Mouse (Mus musculus): ENCODE data around the gene Gm20605. TPM values are rescaled to one million over a fixed set of nuclear protein-coding genes. Genes with fewer than 3 reads are reported as not detected.

Gm20605 gene
- 14.9 and 32.2 TPM in 2 replicates for polyA plus RNA-seq (2012; rRNA removed; ENCODE audit: low replicate concordance)

DNA sequence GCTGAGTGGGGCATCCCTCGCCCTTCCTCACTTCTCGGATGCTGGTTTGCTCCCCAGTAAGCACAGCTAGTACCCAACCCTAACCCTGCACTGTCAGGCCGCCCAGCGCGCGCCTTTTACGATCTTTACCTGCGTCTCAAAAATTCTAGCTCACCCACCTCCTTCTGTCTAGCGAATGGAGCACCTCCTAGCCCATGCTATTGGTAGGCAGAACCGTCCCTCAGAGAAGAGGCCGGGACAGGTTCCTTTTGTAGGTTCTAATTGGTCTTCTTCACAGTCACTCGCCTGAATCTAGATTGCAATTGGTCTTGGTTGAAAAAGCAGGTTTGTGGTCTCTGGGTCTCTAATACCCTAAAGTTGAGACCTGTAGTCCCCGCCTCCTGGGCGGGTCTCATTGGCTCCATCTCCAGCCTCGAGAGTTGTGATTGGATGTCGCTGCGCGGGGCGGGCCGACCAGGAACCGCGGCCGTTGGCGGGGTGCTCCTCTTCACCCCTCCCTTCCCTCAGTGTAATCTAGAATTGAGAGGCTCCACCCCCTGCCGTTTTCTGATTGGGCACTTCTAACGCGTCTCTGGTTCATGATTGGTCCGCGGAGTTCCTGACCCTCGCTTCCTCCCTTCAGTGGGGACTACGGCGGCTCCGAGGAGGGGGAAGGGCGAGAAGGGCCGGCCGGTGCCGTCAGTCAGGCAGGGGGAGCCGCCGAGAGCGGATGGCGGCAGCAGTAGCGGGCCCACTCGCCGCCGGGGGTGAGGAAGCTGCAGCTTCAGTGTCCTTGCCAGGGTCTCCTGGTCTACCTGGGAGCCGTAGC, at the start of gene Gm20605, which contains the start of the genes Fbxo24 and Lrch4:
Gm20605 (plus strand) TSS at position 678 of the 808 bp plus-strand sequence.
Fbxo24 (minus strand) TSS at position 505 of the 808 bp plus-strand sequence.
Lrch4 (plus strand) TSS at position 624 of the 808 bp plus-strand sequence.

DNA sequence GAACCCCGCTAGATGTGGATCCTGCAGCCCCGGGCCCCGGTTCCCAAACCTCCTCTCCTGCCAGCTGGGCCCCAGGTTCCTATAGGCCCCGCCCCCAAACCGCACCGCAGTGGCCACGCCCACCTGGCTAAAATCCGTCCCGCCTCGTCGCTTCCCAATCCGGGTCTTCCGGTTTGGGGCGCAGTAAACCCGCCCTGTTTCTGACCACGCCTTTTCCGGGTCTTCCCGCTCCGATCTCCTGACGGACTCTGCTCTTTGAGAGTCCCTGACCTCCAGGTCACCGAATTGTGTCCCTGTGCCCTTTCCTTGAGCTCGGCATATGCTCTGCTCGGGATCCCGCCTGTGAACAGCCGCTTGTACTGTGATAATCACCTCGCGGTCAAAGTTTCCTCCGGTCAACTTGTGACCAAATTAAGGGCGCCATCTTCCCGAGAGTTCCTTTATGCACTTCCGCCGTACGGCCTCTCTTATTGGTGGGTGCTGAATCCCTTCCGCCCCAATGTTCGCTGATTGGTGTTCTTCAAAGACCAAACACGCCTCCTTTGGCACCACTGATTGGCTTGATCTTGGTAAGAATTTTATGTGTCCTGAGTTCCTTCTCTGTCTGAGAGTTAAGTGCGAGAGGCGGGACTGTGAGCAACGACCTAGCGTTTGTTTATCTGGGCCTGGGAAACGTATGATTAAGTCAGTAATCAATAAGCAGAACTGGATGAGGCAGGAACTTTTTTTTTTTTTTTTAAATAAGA, 28.2 kb upstream of the Gm20605 start, which contains the start of gene Mospd3:
Mospd3 (minus strand) TSS at position 440 of the 746 bp plus-strand sequence.

GRCm38 (mm10) chr5:137613550-137613949, 15.4 kb upstream of the Gm20605 start, which contains the start of gene Pcolce:
Gene Pcolce (minus strand): TSS chr5:137613784.

GRCm38 (mm10) chr5:137641054-137641453, 12.1 kb downstream of the Gm20605 start, which contains the start of gene Sap25:
Gene Sap25 (plus strand): TSS chr5:137641334.

DNA sequence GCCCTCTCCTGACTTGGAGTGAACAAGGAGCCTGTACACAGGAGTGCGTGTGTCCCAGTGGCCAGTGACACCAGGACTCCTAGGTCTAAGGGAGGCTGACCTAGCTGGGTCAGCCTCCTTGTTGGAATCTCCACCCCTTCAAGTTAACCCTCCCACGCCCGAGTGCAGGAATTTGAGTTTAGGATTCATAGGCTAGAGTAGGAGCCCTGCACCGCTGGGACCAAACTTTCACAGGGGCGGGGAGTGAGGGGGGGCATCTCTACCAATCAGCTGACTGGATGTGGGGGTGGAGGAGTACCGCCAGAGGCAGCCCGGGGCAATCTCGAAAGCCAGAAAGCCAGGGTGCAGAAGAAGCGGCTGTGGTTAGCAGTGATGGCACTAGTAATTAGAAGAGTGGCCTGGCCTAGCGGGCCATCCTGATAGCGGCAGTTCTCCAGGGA, 16.7 kb downstream of the Gm20605 start, which contains the start of gene Irs3:
Irs3 (minus strand) TSS at position 63 of the 440 bp plus-strand sequence.

GRCm38 (mm10) chr5:137684294-137685123, 55.5 kb downstream of the Gm20605 start, which contains the start of gene Agfg2:
Gene Agfg2 (minus strand): TSS chr5:137684726.

Other genes with a start within 250 kb of the Gm20605 start
- gene Zan, start 152.1 kb upstream of the Gm20605 start, polyA plus RNA-seq (2012; rRNA removed; ENCODE audit: low replicate concordance): 0.19 and 0.31 TPM in 2 replicates
- gene Pop7, start 126.7 kb upstream of the Gm20605 start, polyA plus RNA-seq (2012; rRNA removed; ENCODE audit: low replicate concordance): 36.0 and 53.4 TPM in 2 replicates
- 25.9 and 42.7 TPM in 2 replicates for gene Gigyf1, start 110.6 kb upstream of the Gm20605 start, polyA plus RNA-seq (2012; rRNA removed; ENCODE audit: low replicate concordance)
- not detected in 2 replicates for gene Epo, start 95.9 kb upstream of the Gm20605 start, polyA plus RNA-seq (2012; rRNA removed; ENCODE audit: low replicate concordance)
- gene Gnb2, start 95.7 kb upstream of the Gm20605 start, polyA plus RNA-seq (2012; rRNA removed; ENCODE audit: low replicate concordance): 882 and 932 TPM in 2 replicates
- 0.14 and 1.6 TPM in 2 replicates for gene Actl6b, start 75.7 kb upstream of the Gm20605 start, polyA plus RNA-seq (2012; rRNA removed; ENCODE audit: low replicate concordance)
- 5.8 and 25.3 TPM in 2 replicates for gene Tfr2, start 59.3 kb upstream of the Gm20605 start, polyA plus RNA-seq (2012; rRNA removed; ENCODE audit: low replicate concordance)
- 85.2 and 108 TPM in 2 replicates for gene Mospd3, start 28.1 kb upstream of the Gm20605 start, polyA plus RNA-seq (2012; rRNA removed; ENCODE audit: low replicate concordance)
- gene Pcolce, start 15.4 kb upstream of the Gm20605 start, polyA plus RNA-seq (2012; rRNA removed; ENCODE audit: low replicate concordance): 140 and 168 TPM in 2 replicates
- 0.71 and 0.79 TPM in 2 replicates for gene Fbxo24, start 173 bp upstream of the Gm20605 start, polyA plus RNA-seq (2012; rRNA removed; ENCODE audit: low replicate concordance)
- gene Lrch4, start 54 bp upstream of the Gm20605 start, polyA plus RNA-seq (2012; rRNA removed; ENCODE audit: low replicate concordance): 37.2 and 60.0 TPM in 2 replicates
- gene Sap25, start 12.2 kb downstream of the Gm20605 start, polyA plus RNA-seq (2012; rRNA removed; ENCODE audit: low replicate concordance): 60.1 and 83.8 TPM in 2 replicates
- 29.5 and 86.2 TPM in 2 replicates for gene Irs3, start 16.5 kb downstream of the Gm20605 start, polyA plus RNA-seq (2012; rRNA removed; ENCODE audit: low replicate concordance)
- gene Agfg2, start 55.6 kb downstream of the Gm20605 start, polyA plus RNA-seq (2012; rRNA removed; ENCODE audit: low replicate concordance): 32.7 and 54.1 TPM in 2 replicates
- gene Nyap1, start 112.4 kb downstream of the Gm20605 start, polyA plus RNA-seq (2012; rRNA removed; ENCODE audit: low replicate concordance): 0.77 and 4.9 TPM in 2 replicates
- gene Tsc22d4, start 116.6 kb downstream of the Gm20605 start, polyA plus RNA-seq (2012; rRNA removed; ENCODE audit: low replicate concordance): 77.4 and 106 TPM in 2 replicates
- gene Ppp1r35, start 149.7 kb downstream of the Gm20605 start, polyA plus RNA-seq (2012; rRNA removed; ENCODE audit: low replicate concordance): 24.9 and 28.3 TPM in 2 replicates
- gene Mepce, start 158.5 kb downstream of the Gm20605 start, polyA plus RNA-seq (2012; rRNA removed; ENCODE audit: low replicate concordance): 35.8 and 48.0 TPM in 2 replicates
- 1.9 and 2.5 TPM in 2 replicates for gene Zcwpw1, start 158.6 kb downstream of the Gm20605 start, polyA plus RNA-seq (2012; rRNA removed; ENCODE audit: low replicate concordance)
- gene Pilra, start 207.1 kb downstream of the Gm20605 start, polyA plus RNA-seq (2012; rRNA removed; ENCODE audit: low replicate concordance): 2.6 and 7.9 TPM in 2 replicates
- 3.9 and 6.1 TPM in 2 replicates for gene Pilrb1, start 228.9 kb downstream of the Gm20605 start, polyA plus RNA-seq (2012; rRNA removed; ENCODE audit: low replicate concordance)
- 4.4 and 4.8 TPM in 2 replicates for gene Pilrb2, start 242.6 kb downstream of the Gm20605 start, polyA plus RNA-seq (2012; rRNA removed; ENCODE audit: low replicate concordance)

Measured in subcutaneous adipose tissue, adult 2 months (tissue).